Comparison of ENCODE assay signal across 10 mouse cellular contexts in genomic region chr5:73642091-73642490, GRCm38 (mm10). TPM values are rescaled to one million over a fixed set of nuclear protein-coding genes. Genes with fewer than 3 reads are reported as not detected.
DNase-seq lines count a peak whose midpoint lies in the region; ATAC-seq and TF ChIP-seq lines count a peak whose summit lies in the region.
"Had no signal": no experiment of that assay in that cellular context is flagged by ENCODE, and none has a peak within 500 bp of the region (broad histone marks: within the 10 kb centered on the region; RNA-seq: fewer than 3 reads in every experiment).

No protein-coding gene starts in this region.

- TF ChIP-seq POLR2A in cortical plate, adult 2 months (IDR thresholded peaks at IDR 0.05; ENCODE audit: extremely low read depth, insufficient read depth, low read length) = no peak

- no peak for ATAC-seq in midbrain, postnatal 0 days (ENCODE audit: low FRiP score)
- ATAC-seq in midbrain, embryonic 16.5 days = no peak

- H3K4me3 ChIP-seq in gastrocnemius, adult 2 months = no peak overlapping the region
- H3K4me3 ChIP-seq in midbrain, postnatal 0 days (ENCODE audit: low read depth, low read length) = no peak overlapping the region
- H3K4me3 ChIP-seq in midbrain, embryonic 10.5 days = no peak overlapping the region
- no peak overlapping the region for H3K4me3 ChIP-seq in cortical plate, adult 2 months (ENCODE audit: insufficient read depth, low read length)
- H3K4me3 ChIP-seq in midbrain, embryonic 16.5 days (ENCODE audit: low read depth, low read length) = no peak overlapping the region
- H3K4me3 ChIP-seq: limb, embryonic 15.5 days had no signal

- TF ChIP-seq CTCF in gastrocnemius, adult 2 months (IDR thresholded peaks at IDR 0.05) = peak; percentile 60
- peak; percentile 77 for TF ChIP-seq CTCF in midbrain, postnatal 0 days (IDR thresholded peaks at IDR 0.05)
- TF ChIP-seq CTCF in cortical plate, adult 2 months (IDR thresholded peaks at IDR 0.05; ENCODE audit: extremely low read depth, insufficient read depth, low read length) = peak; percentile 40; the same call in 1 of the 2 replicates

- no peaks in the 10 kb centered on the region for H3K9me3 ChIP-seq in midbrain, postnatal 0 days (ENCODE audit: low read length)
- H3K9me3 ChIP-seq in midbrain, embryonic 10.5 days (replicated peaks) = no peaks in the 10 kb centered on the region
- no peaks in the 10 kb centered on the region for H3K9me3 ChIP-seq in midbrain, embryonic 16.5 days (replicated peaks; ENCODE audit: control insufficient read depth, low read length, poor library complexity, severe bottlenecking)
- H3K9me3 ChIP-seq: limb, embryonic 15.5 days had no signal

- 84% methylated on average over 4 of the region's 4 CpGs for WGBS in midbrain, postnatal 0 days
- WGBS in midbrain, embryonic 10.5 days = 75% methylated on average over 4 of the region's 4 CpGs
- WGBS in midbrain, embryonic 16.5 days = 82% methylated on average over 4 of the region's 4 CpGs

- H3K27ac ChIP-seq in gastrocnemius, adult 2 months = no peak overlapping the region
- no peak overlapping the region for H3K27ac ChIP-seq in midbrain, postnatal 0 days (ENCODE audit: low read depth, low read length)
- H3K27ac ChIP-seq in midbrain, embryonic 10.5 days (replicated peaks) = no peak overlapping the region
- no peak overlapping the region for H3K27ac ChIP-seq in cortical plate, adult 2 months (ENCODE audit: insufficient read depth, low read length)
- no peak overlapping the region for H3K27ac ChIP-seq in midbrain, embryonic 16.5 days (ENCODE audit: low read length)
- H3K27ac ChIP-seq: limb, embryonic 15.5 days had no signal

- no peak for DNase-seq in gastrocnemius, adult 2 months
- no peak for DNase-seq in gastrocnemius, postnatal 25 days
- DNase-seq in midbrain, postnatal 0 days (ENCODE audit: low spot score) = peak; percentile 59
- DNase-seq in midbrain, embryonic 10.5 days (ENCODE audit: low spot score) = no peak
- peak; percentile 60 for DNase-seq in splenic B cell, adult 2 months (ENCODE audit: low read depth, low spot score)
- no peak for DNase-seq in layer of hippocampus, adult 9-10 months (ENCODE audit: low spot score)

- intact Hi-C loops in gastrocnemius, adult 2 months (cut with DNase I) = no loop called here

- no peak overlapping the region for H3K4me2 ChIP-seq in midbrain, postnatal 0 days (ENCODE audit: low read depth, low read length, poor library complexity, severe bottlenecking)
- no peak overlapping the region for H3K4me2 ChIP-seq in midbrain, embryonic 16.5 days (ENCODE audit: low read length)
- H3K4me2 ChIP-seq: limb, embryonic 15.5 days had no signal

- no peaks in the 10 kb centered on the region for H3K27me3 ChIP-seq in midbrain, postnatal 0 days (ENCODE audit: insufficient read depth, low read length)
- H3K27me3 ChIP-seq in midbrain, embryonic 10.5 days (ENCODE audit: low read depth, poor library complexity, severe bottlenecking) = peaks cover 13% of the 10 kb centered on the region
- H3K27me3 ChIP-seq in splenic B cell, adult 2 months (ENCODE audit: control insufficient read depth, insufficient read depth, low read length, poor library complexity, severe bottlenecking) = no peaks in the 10 kb centered on the region
- H3K27me3 ChIP-seq in midbrain, embryonic 16.5 days (ENCODE audit: control insufficient read depth, insufficient read depth, low read depth, low read length) = no peaks in the 10 kb centered on the region
- H3K27me3 ChIP-seq: limb, embryonic 15.5 days had no signal

- peaks cover 19% of the 10 kb centered on the region; the same call in 1 of the 2 replicates for H3K36me3 ChIP-seq in midbrain, postnatal 0 days (ENCODE audit: insufficient read depth, low read length)
- peaks cover 32% of the 10 kb centered on the region for H3K36me3 ChIP-seq in midbrain, embryonic 10.5 days
- peaks cover 3% of the 10 kb centered on the region; the same call in 1 of the 2 replicates for H3K36me3 ChIP-seq in splenic B cell, adult 2 months (ENCODE audit: control insufficient read depth, insufficient read depth, low read length, poor library complexity, severe bottlenecking)
- H3K36me3 ChIP-seq in midbrain, embryonic 16.5 days (ENCODE audit: control insufficient read depth, insufficient read depth, low read length) = no peaks in the 10 kb centered on the region

- H3K4me1 ChIP-seq in midbrain, postnatal 0 days (ENCODE audit: insufficient read depth, low read length) = no peaks in the 10 kb centered on the region
- peaks cover 23% of the 10 kb centered on the region for H3K4me1 ChIP-seq in midbrain, embryonic 10.5 days
- H3K4me1 ChIP-seq in cortical plate, adult 2 months (ENCODE audit: control insufficient read depth, insufficient read depth, low read length) = peaks cover 2% of the 10 kb centered on the region; the same call in 1 of the 2 replicates
- peaks cover 10% of the 10 kb centered on the region for H3K4me1 ChIP-seq in midbrain, embryonic 16.5 days (ENCODE audit: control insufficient read depth, insufficient read depth, low read length)

- no peak overlapping the region for H3K9ac ChIP-seq in midbrain, postnatal 0 days (replicated peaks; ENCODE audit: low read length, poor library complexity, severe bottlenecking)
- H3K9ac ChIP-seq in midbrain, embryonic 16.5 days (ENCODE audit: low read depth, low read length) = no peak overlapping the region
- H3K9ac ChIP-seq: limb, embryonic 15.5 days had no signal

RNA-seq across cellular contexts. Expression of gene Sgcb, which starts 5.5 kb away (rescaled TPM):
- 10 to 100 TPM; 88.5 to 89.5 TPM for total RNA-seq in gastrocnemius, adult 2 months (2021)
- total RNA-seq in gastrocnemius, postnatal 25 days (2021) = 10 to 100 TPM; 96.5 TPM
- 24.7 TPM in 2 replicates for total RNA-seq in midbrain, postnatal 0 days (2014; rRNA removed)
- 49.7 and 53.5 TPM in 2 replicates for polyA plus RNA-seq in midbrain, postnatal 0 days (2015; fragmentation: Nextera tagmentation; extraction: Ambion mirVana)
- 21.3 and 21.8 TPM in 2 replicates for polyA plus RNA-seq in midbrain, embryonic 10.5 days (2016; fragmentation: Nextera tagmentation; extraction: Ambion mirVana)
- 48.6 and 50.3 TPM in 2 replicates for polyA plus RNA-seq in cortical plate, adult 2 months (2012; rRNA removed)
- 40.0 and 47.5 TPM in 2 replicates for polyA plus RNA-seq in midbrain, embryonic 16.5 days (2015; fragmentation: Nextera tagmentation; extraction: Ambion mirVana)

RNA-seq across cellular contexts. Expression of gene Spata18, which starts 9.1 kb away (rescaled TPM):
- not detected for total RNA-seq in gastrocnemius, adult 2 months (2021)
- total RNA-seq in gastrocnemius, postnatal 25 days (2021) = not detected
- 1.6 and 1.9 TPM in 2 replicates for total RNA-seq in midbrain, postnatal 0 days (2014; rRNA removed)
- 0.63 and 0.69 TPM in 2 replicates for polyA plus RNA-seq in midbrain, postnatal 0 days (2015; fragmentation: Nextera tagmentation; extraction: Ambion mirVana)
- polyA plus RNA-seq in midbrain, embryonic 10.5 days (2016; fragmentation: Nextera tagmentation; extraction: Ambion mirVana) = not detected in 2 replicates
- 0.33 and 0.36 TPM in 2 replicates for polyA plus RNA-seq in cortical plate, adult 2 months (2012; rRNA removed)
- 0.24 and 0.62 TPM in 2 replicates for polyA plus RNA-seq in midbrain, embryonic 16.5 days (2015; fragmentation: Nextera tagmentation; extraction: Ambion mirVana)

RNA-seq across cellular contexts. Expression of gene Lrrc66, which starts 9.8 kb away (rescaled TPM):
- total RNA-seq in gastrocnemius, adult 2 months (2021) = not detected
- not detected for total RNA-seq in gastrocnemius, postnatal 25 days (2021)
- not detected in 2 replicates for total RNA-seq in midbrain, postnatal 0 days (2014; rRNA removed)
- polyA plus RNA-seq in midbrain, postnatal 0 days (2015; fragmentation: Nextera tagmentation; extraction: Ambion mirVana) = not detected in 2 replicates
- 0.06 and 0.07 TPM in 2 replicates for polyA plus RNA-seq in midbrain, embryonic 10.5 days (2016; fragmentation: Nextera tagmentation; extraction: Ambion mirVana)
- polyA plus RNA-seq in cortical plate, adult 2 months (2012; rRNA removed) = 0.02 TPM in 1 of 2 replicates, not detected in the other
- not detected in 2 replicates for polyA plus RNA-seq in midbrain, embryonic 16.5 days (2015; fragmentation: Nextera tagmentation; extraction: Ambion mirVana)
- polyA plus RNA-seq: gonadal fat pad, adult 2 months had no signal

Comparison
In these comparisons a context has a peak if more than half of its experiments do, and no peak if none do; other contexts are left out.
1. DNase-seq: peak in midbrain, postnatal 0 days (single experiment) and splenic B cell, adult 2 months (single experiment); none in gastrocnemius, adult 2 months (single experiment), gastrocnemius, postnatal 25 days (single experiment), midbrain, embryonic 10.5 days (single experiment) and layer of hippocampus, adult 9-10 months (single experiment).
2. Peak in every context shown above with its lines, with median percentiles within 50 percentile points of each other: CTCF ChIP-seq.